Mouse (Mus musculus) thymus, postnatal 14 days (tissue): ENCODE results near the gene Ppp1r2.

Source experiments
- DNase-seq: peaks from one replicate; pipeline ENCODE4 v3.0.0; 2021

Ppp1r2 gene

GRCm38 (mm10) chr16:31287712-31288111 is 12.6 kb upstream of the Ppp1r2 start:
- no peak for DNase-seq

GRCm38 (mm10) chr16:31286801-31287488 is 11.9 kb upstream of the Ppp1r2 start:
- no peak for DNase-seq

GRCm38 (mm10) chr16:31281981-31282380 is 6.9 kb upstream of the Ppp1r2 start:
- no peak for DNase-seq

GRCm38 (mm10) chr16:31280176-31280575 is 5.1 kb upstream of the Ppp1r2 start:
- no peak for DNase-seq

- no peak for DNase-seq
Observed at GRCm38 (mm10) chr16:31278581-31278980, 3.5 kb upstream of the Ppp1r2 start.

- DNase-seq: no peak
Observed at GRCm38 (mm10) chr16:31278081-31278480, 3.0 kb upstream of the Ppp1r2 start.

GRCm38 (mm10) chr16:31276962-31277361 is 1.9 kb upstream of the Ppp1r2 start:
- DNase-seq: no peak

- DNase-seq: no peak
Observed at GRCm38 (mm10) chr16:31276539-31276938, 1.5 kb upstream of the Ppp1r2 start.

- DNase-seq: no peak
Observed at GRCm38 (mm10) chr16:31274084-31274483, 993 bp downstream of the Ppp1r2 start.

GRCm38 (mm10) chr16:31266692-31267091 is 8.4 kb downstream of the Ppp1r2 start:
- DNase-seq: no peak

GRCm38 (mm10) chr16:31256151-31256550 is 18.9 kb downstream of the Ppp1r2 start:
- DNase-seq: no peak

GRCm38 (mm10) chr16:31255685-31256084 is 19.4 kb downstream of the Ppp1r2 start:
- no peak for DNase-seq

- no peak for DNase-seq
Observed at GRCm38 (mm10) chr16:31249401-31249800, 25.7 kb downstream of the Ppp1r2 start.

- no peak for DNase-seq
Observed at GRCm38 (mm10) chr16:31248717-31249116, 26.4 kb downstream of the Ppp1r2 start.

GRCm38 (mm10) chr16:31247442-31247841 is 27.6 kb downstream of the Ppp1r2 start:
- no peak for DNase-seq

GRCm38 (mm10) chr16:31244053-31244452 is 31.0 kb downstream of the Ppp1r2 start:
- no peak for DNase-seq

- DNase-seq: no peak
Observed at GRCm38 (mm10) chr16:31241433-31241832, 33.6 kb downstream of the Ppp1r2 start.

GRCm38 (mm10) chr16:31240569-31240968 is 34.5 kb downstream of the Ppp1r2 start:
- no peak for DNase-seq

- DNase-seq: no peak
Observed at GRCm38 (mm10) chr16:31238281-31238680, 36.8 kb downstream of the Ppp1r2 start.

GRCm38 (mm10) chr16:31235457-31236310 is 39.4 kb downstream of the Ppp1r2 start:
- DNase-seq: peak; percentile 49

- DNase-seq: no peak
Observed at GRCm38 (mm10) chr16:31234808-31235456, 40.1 kb downstream of the Ppp1r2 start.

- no peak for DNase-seq
Observed at GRCm38 (mm10) chr16:31234356-31234755, 40.7 kb downstream of the Ppp1r2 start.

GRCm38 (mm10) chr16:31233541-31234339 is 41.3 kb downstream of the Ppp1r2 start:
- DNase-seq: peak; percentile 25
